Mouse (Mus musculus) forebrain, embryonic 16.5 days (tissue): Measurements from ENCODE around the gene Rbfox1. TPM values are rescaled to one million over a fixed set of nuclear protein-coding genes. Genes with fewer than 3 reads are reported as not detected.

Experiments
- ATAC-seq: fragments of 200-750 bp; cut with Nextera tagmentation; 2 replicates; pipeline ENCODE4 v1.8.0; 2017; ENCODE audit warnings: mild to moderate bottlenecking, moderate library complexity
- H3K27ac ChIP-seq: fragments of 300-500 bp; sonication (generic); 2 replicates; pipeline ENCODE4 v1.5.1; 2014; ENCODE audit warnings: low read length, control low read depth
- H3K27me3 ChIP-seq: fragments of 300-500 bp; sonication (generic); replicated peaks from 2 replicates; pipeline ENCODE4 v1.6.1; 2014; ENCODE audit warnings: low read length; ENCODE audit not compliant: control insufficient read depth, insufficient read depth
- H3K36me3 ChIP-seq: fragments of 300-500 bp; sonication (generic); 2 replicates; pipeline ENCODE4 v1.6.1; 2014; ENCODE audit not compliant: control insufficient read depth, insufficient read depth
- H3K4me1 ChIP-seq: fragments of 300-500 bp; sonication (generic); replicated peaks from 2 replicates; pipeline ENCODE4 v1.6.1; 2014; ENCODE audit warnings: low read length; ENCODE audit not compliant: control insufficient read depth, insufficient read depth
- H3K4me2 ChIP-seq: fragments of 300-500 bp; sonication (generic); 2 replicates; pipeline ENCODE4 v1.6.1; 2014; ENCODE audit warnings: mild to moderate bottlenecking, low read length, control low read depth
- H3K4me3 ChIP-seq: fragments of 300-500 bp; sonication (generic); replicated peaks from 2 replicates; pipeline ENCODE4 v1.5.1; 2014; ENCODE audit warnings: mild to moderate bottlenecking, low read length, control low read depth
- H3K9ac ChIP-seq: fragments of 300-500 bp; sonication (generic); replicated peaks from 2 replicates; pipeline ENCODE4 v1.6.1; 2014; ENCODE audit warnings: low read depth, low read length, control low read depth
- H3K9me3 ChIP-seq: fragments of 300-500 bp; sonication (generic); 2 replicates; pipeline ENCODE4 v1.6.1; 2016; ENCODE audit warnings: low read length; ENCODE audit not compliant: control insufficient read depth
- WGBS: fragments of 180-500 bp; shearing (Covaris S2); extraction: QIAGEN DNeasy Blood & Tissue Kit; methylation state at CpG from one replicate; pipeline ENCODE4 v1.1.7; 2014; 5-methylcytosine and 5-hydroxymethylcytosine counted together
- polyA plus RNA-seq: library from polyadenylated mRNA; unstranded; fragments of >200 nt; fragmentation: Nextera tagmentation; extraction: Ambion mirVana; gene quantifications from 2 replicates; pipeline ENCODE4 v1.2.1, GENCODE M21; 2015

The Rbfox1 gene
- polyA plus RNA-seq, 1 experiment from 2014 or later, result 210 TPM

- Histone ChIP-seq H3K9ac (no peak overlapping the region), H3K27me3 (no peaks in the 10 kb centered on the region), H3K4me3 (no peak overlapping the region), H3K4me2 (no peak overlapping the region), H3K4me1 (no peaks in the 10 kb centered on the region), H3K9me3 (no peaks in the 10 kb centered on the region), H3K27ac (no peak overlapping the region), H3K36me3 (no peaks in the 10 kb centered on the region)
- no peak for ATAC-seq
- WGBS, result 67% methylated on average over 7 of the region's 7 CpGs
Observed at GRCm38 (mm10) chr16:6271596-6272370, 386.6 kb downstream of the Rbfox1 start.

GRCm38 (mm10) chr16:6283496-6283895, 398.3 kb downstream of the Rbfox1 start:
- no peaks in the 10 kb centered on the region for H3K27me3 ChIP-seq
- no peak overlapping the region for H3K9ac ChIP-seq
- 57% methylated on average over 4 of the region's 4 CpGs for WGBS
- no peaks in the 10 kb centered on the region for H3K9me3 ChIP-seq
- H3K36me3 ChIP-seq, result no peaks in the 10 kb centered on the region
- H3K4me2 ChIP-seq, result no peak overlapping the region
- no peak overlapping the region for H3K27ac ChIP-seq
- ATAC-seq, result no peak
- no peak overlapping the region for H3K4me3 ChIP-seq
- peaks cover 23% of the 10 kb centered on the region for H3K4me1 ChIP-seq

GRCm38 (mm10) chr16:6284317-6284716, 399.2 kb downstream of the Rbfox1 start:
- Histone ChIP-seq H3K4me3 (no peak overlapping the region), H3K9ac (no peak overlapping the region), H3K4me1 (peaks cover 23% of the 10 kb centered on the region), H3K36me3 (no peaks in the 10 kb centered on the region), H3K27ac (no peak overlapping the region), H3K4me2 (no peak overlapping the region), H3K27me3 (no peaks in the 10 kb centered on the region), H3K9me3 (no peaks in the 10 kb centered on the region)
- 67% methylated on average over 4 of the region's 4 CpGs for WGBS
- ATAC-seq, result no peak

- H3K9me3 ChIP-seq, result no peaks in the 10 kb centered on the region
- no peak overlapping the region for H3K9ac ChIP-seq
- peaks cover 20% of the 10 kb centered on the region for H3K4me1 ChIP-seq
- ATAC-seq, result peak; percentile 55
- H3K27ac ChIP-seq, result no peak overlapping the region; the same call in 1 of the 2 replicates
- no peak overlapping the region for H3K4me3 ChIP-seq
- no peaks in the 10 kb centered on the region for H3K36me3 ChIP-seq
- no peak overlapping the region for H3K4me2 ChIP-seq
- H3K27me3 ChIP-seq, result no peaks in the 10 kb centered on the region
- WGBS, result 68% methylated on average over 2 of the region's 2 CpGs
Observed at GRCm38 (mm10) chr16:6287699-6288098, 402.5 kb downstream of the Rbfox1 start.

- Histone ChIP-seq H3K4me2 (no peak overlapping the region), H3K4me3 (no peak overlapping the region), H3K4me1 (no peaks in the 10 kb centered on the region), H3K9ac (no peak overlapping the region), H3K36me3 (no peaks in the 10 kb centered on the region), H3K27ac (no peak overlapping the region), H3K27me3 (no peaks in the 10 kb centered on the region), H3K9me3 (no peaks in the 10 kb centered on the region)
- no peak for ATAC-seq
- WGBS, result 80% methylated on average over 5 of the region's 5 CpGs
Observed at GRCm38 (mm10) chr16:6300112-6300511, 415.0 kb downstream of the Rbfox1 start.

GRCm38 (mm10) chr16:6303082-6303481, 417.9 kb downstream of the Rbfox1 start:
- Histone ChIP-seq H3K4me1 (no peaks in the 10 kb centered on the region), H3K9ac (no peak overlapping the region), H3K36me3 (no peaks in the 10 kb centered on the region), H3K27me3 (no peaks in the 10 kb centered on the region), H3K9me3 (no peaks in the 10 kb centered on the region), H3K4me2 (no peak overlapping the region), H3K4me3 (no peak overlapping the region), H3K27ac (no peak overlapping the region)
- no peak for ATAC-seq
- WGBS, result 53% methylated on average over 1 of the region's 1 CpGs

- Histone ChIP-seq H3K4me2 (no peak overlapping the region), H3K4me1 (peaks cover 18% of the 10 kb centered on the region), H3K4me3 (no peak overlapping the region), H3K9ac (no peak overlapping the region), H3K36me3 (no peaks in the 10 kb centered on the region), H3K27ac (no peak overlapping the region), H3K27me3 (no peaks in the 10 kb centered on the region), H3K9me3 (no peaks in the 10 kb centered on the region)
- no peak for ATAC-seq
Observed at GRCm38 (mm10) chr16:6309940-6310339, 424.8 kb downstream of the Rbfox1 start.

- no peaks in the 10 kb centered on the region for H3K9me3 ChIP-seq
- peak; percentile 91 for ATAC-seq
- H3K9ac ChIP-seq, result no peak overlapping the region
- H3K4me1 ChIP-seq, result peaks cover 18% of the 10 kb centered on the region
- no peaks in the 10 kb centered on the region for H3K27me3 ChIP-seq
- 52% methylated on average over 18 of the region's 18 CpGs for WGBS
- H3K27ac ChIP-seq, result peak overlapping the region; percentile 77
- H3K36me3 ChIP-seq, result no peaks in the 10 kb centered on the region
- H3K4me2 ChIP-seq, result no peak overlapping the region
- H3K4me3 ChIP-seq, result no peak overlapping the region
Observed at GRCm38 (mm10) chr16:6310744-6311678, 425.9 kb downstream of the Rbfox1 start.

- 54% methylated on average over 6 of the region's 6 CpGs for WGBS
- no peak for ATAC-seq
Observed at GRCm38 (mm10) chr16:6313689-6314088, 428.5 kb downstream of the Rbfox1 start.

More at GRCm38 (mm10) chr16:6313689-6314088, 428.5 kb downstream of the Rbfox1 start:
- Histone ChIP-seq H3K9ac (no peak overlapping the region), H3K4me1 (peaks cover 18% of the 10 kb centered on the region), H3K27ac (no peak overlapping the region), H3K27me3 (no peaks in the 10 kb centered on the region), H3K36me3 (no peaks in the 10 kb centered on the region), H3K4me3 (no peak overlapping the region), H3K9me3 (no peaks in the 10 kb centered on the region), H3K4me2 (no peak overlapping the region)
